Mouse (Mus musculus) macrophage (primary cell): Measurements from ENCODE around the gene Cptp. TPM values are rescaled to one million over a fixed set of nuclear protein-coding genes. Genes with fewer than 3 reads are reported as not detected.

Experiments used
- H3K27ac ChIP-seq: fragments of 350-480 bp; formaldehyde crosslinking; 2 replicates; pipeline ENCODE4 v1.9.0; 2021
- H3K36me3 ChIP-seq: fragments of 350-480 bp; formaldehyde crosslinking; 2 replicates; pipeline ENCODE4 v1.9.0; 2021; ENCODE audit errors: inconsistent target
- H3K4me3 ChIP-seq: fragments of 350-480 bp; formaldehyde crosslinking; 2 replicates; pipeline ENCODE4 v1.9.0; 2021; ENCODE audit errors: inconsistent target
- H3K79me2 ChIP-seq: fragments of 350-480 bp; formaldehyde crosslinking; 2 replicates; pipeline ENCODE4 v1.9.0; 2021; ENCODE audit errors: inconsistent target
- WGBS: methylation state at CpG from one replicate; pipeline ENCODE4 v1.1.7; 2026; ENCODE audit warnings: inconsistent platforms; ENCODE audit not compliant: missing documents; 5-methylcytosine and 5-hydroxymethylcytosine counted together
- polyA plus RNA-seq: library from polyadenylated mRNA; stranded (reverse); fragments of 250-400 nt; gene quantifications from 3 replicates; pipeline ENCODE4 v1.2.4, GENCODE M21; 2018; ENCODE audit warnings: inconsistent platforms

The Cptp gene
- polyA plus RNA-seq, 1 experiment from 2014 or later, result 6.6 TPM

DNA sequence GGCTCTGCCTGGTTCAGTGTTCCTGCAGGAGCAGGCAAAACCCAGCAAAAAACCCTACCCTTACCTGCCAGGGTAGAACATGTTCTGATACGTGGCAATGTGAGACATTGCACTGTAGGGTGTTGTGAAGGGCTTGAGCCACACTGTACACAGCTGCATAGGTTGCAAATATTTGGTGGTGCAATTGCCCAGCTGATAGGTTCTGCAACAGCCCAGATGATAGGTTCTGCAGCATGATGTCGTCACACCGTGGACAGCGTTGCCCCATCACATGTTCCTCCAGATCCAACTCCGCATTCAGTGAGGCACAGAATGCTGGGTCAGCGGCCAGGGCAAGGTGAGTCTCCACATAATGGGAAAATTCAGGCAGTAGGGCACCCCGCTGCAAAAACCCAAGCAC lies 7.5 kb downstream of the Cptp start:
- H3K36me3 ChIP-seq, result peaks cover 15% of the 10 kb centered on the region
- 71% methylated on average over 7 of the region's 7 CpGs for WGBS
- no peak overlapping the region for H3K27ac ChIP-seq
- H3K4me3 ChIP-seq, result no peak overlapping the region
- H3K79me2 ChIP-seq, result no peaks in the 10 kb centered on the region

DNA sequence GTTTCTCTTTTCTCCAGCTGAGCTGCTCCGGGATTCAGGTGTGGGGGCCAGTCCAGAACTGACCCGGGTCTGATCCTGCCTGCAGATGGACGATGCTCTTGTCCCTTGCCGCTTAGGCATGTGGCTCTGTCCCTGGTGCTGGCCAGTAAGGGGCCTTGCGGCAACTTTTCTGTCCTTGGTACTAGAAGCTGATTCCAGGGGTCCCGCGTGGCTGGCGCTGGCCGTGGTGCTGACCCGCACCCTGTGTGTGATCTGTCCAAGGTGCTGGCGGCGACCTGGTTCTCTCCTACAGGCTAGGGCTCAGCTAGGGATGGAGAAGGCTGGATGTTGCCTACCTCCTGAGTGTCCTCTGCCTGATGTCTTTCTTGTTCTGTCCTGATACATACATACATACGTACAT lies 9.9 kb downstream of the Cptp start:
- Histone ChIP-seq H3K4me3 (no peak overlapping the region), H3K27ac (no peak overlapping the region), H3K36me3 (peaks cover 9% of the 10 kb centered on the region; the same call in 1 of the 2 replicates), H3K79me2 (no peaks in the 10 kb centered on the region)
- 71% methylated on average over 11 of the region's 13 CpGs for WGBS

DNA sequence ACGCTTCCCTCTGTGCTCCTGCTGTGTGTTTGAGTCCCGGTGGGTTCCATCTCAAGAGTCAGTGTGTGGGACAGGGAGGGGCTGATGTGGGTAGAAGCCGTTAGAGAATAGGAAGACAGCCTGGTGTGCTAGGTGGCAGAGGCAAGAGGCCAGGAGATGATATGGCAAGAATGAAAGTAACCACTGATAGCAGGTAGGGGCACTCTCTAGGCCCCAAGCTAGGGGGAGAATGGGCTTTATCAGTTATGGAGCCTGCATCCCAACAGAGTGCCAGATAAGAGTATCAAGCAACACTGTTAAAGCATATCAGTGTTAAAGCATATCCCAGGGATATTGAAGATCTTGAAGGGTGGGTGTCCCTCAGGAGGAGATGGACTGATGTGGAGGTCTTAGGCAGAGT lies 12.4 kb downstream of the Cptp start:
- H3K27ac ChIP-seq, result no peak overlapping the region
- no peak overlapping the region for H3K4me3 ChIP-seq
- H3K79me2 ChIP-seq, result peaks cover 6% of the 10 kb centered on the region; the same call in 1 of the 2 replicates
- WGBS, result 90% methylated on average over 3 of the region's 3 CpGs
- H3K36me3 ChIP-seq, result peaks cover 9% of the 10 kb centered on the region; the same call in 1 of the 2 replicates

GRCm38 (mm10) chr4:155856071-155856470 lies 13.2 kb downstream of the Cptp start:
- WGBS, result 75% methylated on average over 11 of the region's 12 CpGs
- H3K4me3 ChIP-seq, result no peak overlapping the region
- no peak overlapping the region for H3K27ac ChIP-seq
- peaks cover 9% of the 10 kb centered on the region; the same call in 1 of the 2 replicates for H3K36me3 ChIP-seq
- peaks cover 15% of the 10 kb centered on the region for H3K79me2 ChIP-seq

DNA sequence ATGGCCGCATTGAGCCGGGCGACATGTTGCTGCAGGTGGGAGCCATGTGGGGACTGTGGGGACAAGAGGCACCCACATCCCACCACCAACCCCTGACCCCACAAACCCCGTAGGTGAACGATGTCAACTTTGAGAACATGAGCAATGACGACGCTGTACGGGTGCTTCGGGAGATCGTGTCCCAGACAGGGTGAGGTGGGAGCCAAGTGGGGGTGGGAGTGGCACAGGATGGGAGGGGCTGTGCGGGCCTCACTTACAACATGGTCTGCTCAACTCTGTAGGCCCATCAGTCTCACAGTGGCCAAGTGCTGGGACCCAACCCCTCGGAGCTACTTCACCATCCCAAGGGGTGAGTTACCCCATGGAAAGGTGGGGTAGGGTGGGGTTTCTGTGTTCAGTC lies 14.2 kb downstream of the Cptp start:
- WGBS, result 93% methylated on average over 12 of the region's 12 CpGs
- Histone ChIP-seq H3K4me3 (no peak overlapping the region), H3K36me3 (peaks cover 9% of the 10 kb centered on the region; the same call in 1 of the 2 replicates), H3K79me2 (peaks cover 25% of the 10 kb centered on the region), H3K27ac (no peak overlapping the region)

GRCm38 (mm10) chr4:155853421-155853820 lies 15.8 kb downstream of the Cptp start:
- Histone ChIP-seq H3K36me3 (peaks cover 9% of the 10 kb centered on the region; the same call in 1 of the 2 replicates), H3K79me2 (peaks cover 41% of the 10 kb centered on the region), H3K27ac (no peak overlapping the region), H3K4me3 (no peak overlapping the region)
- 93% methylated on average over 9 of the region's 9 CpGs for WGBS

DNA sequence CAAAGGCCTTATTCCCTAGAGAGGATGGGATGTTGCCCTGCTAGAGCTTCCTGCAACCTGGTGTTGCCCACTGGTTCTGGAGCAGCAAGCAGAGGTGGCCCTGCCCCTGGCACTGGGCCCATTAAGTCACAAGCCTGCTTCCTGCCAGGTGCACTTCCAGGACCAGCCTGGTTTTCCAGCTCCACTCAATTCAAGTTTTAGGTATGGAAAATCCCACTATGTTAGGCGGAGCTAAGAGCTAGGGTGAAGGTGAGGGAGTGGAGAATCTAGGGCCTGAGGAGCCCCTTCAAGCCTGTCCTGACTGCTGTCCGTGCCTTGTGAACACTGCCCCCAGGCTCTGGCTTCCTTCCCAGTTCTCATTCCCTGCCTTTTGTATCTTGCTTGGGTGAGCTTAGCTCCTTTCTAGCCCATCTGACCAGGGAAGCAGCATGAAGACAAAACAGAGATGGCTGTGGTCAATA lies 17.3 kb downstream of the Cptp start:
- Histone ChIP-seq H3K4me3 (no peak overlapping the region), H3K36me3 (peaks cover 9% of the 10 kb centered on the region; the same call in 1 of the 2 replicates), H3K27ac (no peak overlapping the region), H3K79me2 (peaks cover 47% of the 10 kb centered on the region)
- 95% methylated on average over 2 of the region's 2 CpGs for WGBS

DNA sequence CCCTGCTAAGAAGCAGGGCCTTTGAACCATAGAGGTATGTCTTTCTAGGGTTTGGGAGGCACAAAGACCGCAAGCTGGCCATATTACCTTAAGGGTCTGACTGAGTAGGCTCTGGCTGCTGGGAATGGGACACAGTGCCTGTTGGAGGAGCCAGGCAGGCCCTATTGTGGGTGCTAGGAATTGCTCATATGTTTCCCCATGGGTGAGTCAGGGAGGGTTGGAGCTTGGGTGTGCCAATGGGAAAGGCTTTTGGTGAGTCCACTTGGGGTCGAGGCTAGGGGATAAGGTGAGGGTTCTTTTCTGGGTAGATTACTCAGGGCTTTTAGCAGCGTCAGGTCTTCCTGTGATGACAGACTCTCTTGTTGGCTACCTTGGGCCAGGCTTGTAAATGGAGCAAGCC lies 17.9 kb downstream of the Cptp start:
- Histone ChIP-seq H3K4me3 (no peak overlapping the region), H3K27ac (no peak overlapping the region), H3K36me3 (peaks cover 9% of the 10 kb centered on the region; the same call in 1 of the 2 replicates), H3K79me2 (peaks cover 47% of the 10 kb centered on the region)
- 83% methylated on average over 3 of the region's 3 CpGs for WGBS

DNA sequence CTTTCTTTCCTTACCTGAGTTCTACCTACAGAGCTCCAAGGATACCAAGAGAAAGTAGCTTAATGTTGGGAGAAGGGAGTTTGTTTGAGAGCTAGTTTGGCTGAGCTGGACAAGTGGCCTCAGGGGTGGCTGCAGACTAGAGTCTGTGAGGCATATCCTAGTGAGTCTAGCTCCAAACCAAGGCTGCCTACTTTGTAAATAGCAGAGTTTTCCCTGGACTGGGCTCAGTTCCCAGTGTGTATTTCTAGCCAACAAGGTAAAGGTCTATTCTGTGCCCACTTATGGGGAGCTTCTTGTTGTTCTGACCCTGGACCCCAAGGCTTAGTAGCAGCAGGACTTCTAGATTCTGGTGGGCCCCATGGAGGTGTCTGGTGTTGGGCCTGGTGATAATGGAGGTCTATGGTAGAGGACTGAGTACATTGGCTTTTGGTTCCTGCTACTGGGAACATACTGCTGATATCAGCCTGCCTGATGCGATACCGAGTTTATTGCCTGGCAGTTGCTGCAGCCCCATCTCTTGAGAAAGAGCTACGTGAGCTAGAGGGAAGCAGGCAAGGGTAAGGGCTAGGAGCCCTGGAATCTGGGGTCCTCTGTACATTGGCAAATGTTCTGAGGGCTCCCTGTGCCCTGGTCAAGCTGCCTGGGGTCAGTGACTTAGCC lies 19.3 kb downstream of the Cptp start:
- no peak overlapping the region for H3K27ac ChIP-seq
- H3K79me2 ChIP-seq, result peaks cover 47% of the 10 kb centered on the region
- WGBS, result 97% methylated on average over 3 of the region's 3 CpGs
- H3K36me3 ChIP-seq, result no peaks in the 10 kb centered on the region; the same call in 1 of the 2 replicates
- no peak overlapping the region for H3K4me3 ChIP-seq

DNA sequence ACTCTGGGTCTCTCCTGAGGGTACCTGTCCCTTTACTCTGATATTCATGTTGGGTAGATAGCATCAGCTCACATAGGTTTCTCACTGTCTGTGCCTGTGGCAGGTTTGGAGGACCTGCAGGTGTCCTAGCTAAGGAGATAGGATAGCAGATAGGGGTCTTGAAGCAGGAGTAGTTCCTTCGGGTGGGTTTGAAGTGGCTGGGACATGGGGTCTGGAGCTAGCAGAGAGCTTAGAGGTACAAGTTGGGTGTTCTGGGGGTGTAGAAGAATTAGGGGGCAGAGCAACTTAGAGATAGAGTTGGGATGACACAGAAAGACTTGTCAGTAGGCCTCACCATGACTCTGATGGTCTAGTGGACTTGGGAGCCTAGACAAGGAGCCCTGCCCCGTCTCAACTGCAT lies 19.8 kb downstream of the Cptp start:
- Histone ChIP-seq H3K36me3 (no peaks in the 10 kb centered on the region), H3K79me2 (peaks cover 47% of the 10 kb centered on the region), H3K4me3 (no peak overlapping the region), H3K27ac (no peak overlapping the region)
- WGBS, result 95% methylated on average over 2 of the region's 2 CpGs

DNA sequence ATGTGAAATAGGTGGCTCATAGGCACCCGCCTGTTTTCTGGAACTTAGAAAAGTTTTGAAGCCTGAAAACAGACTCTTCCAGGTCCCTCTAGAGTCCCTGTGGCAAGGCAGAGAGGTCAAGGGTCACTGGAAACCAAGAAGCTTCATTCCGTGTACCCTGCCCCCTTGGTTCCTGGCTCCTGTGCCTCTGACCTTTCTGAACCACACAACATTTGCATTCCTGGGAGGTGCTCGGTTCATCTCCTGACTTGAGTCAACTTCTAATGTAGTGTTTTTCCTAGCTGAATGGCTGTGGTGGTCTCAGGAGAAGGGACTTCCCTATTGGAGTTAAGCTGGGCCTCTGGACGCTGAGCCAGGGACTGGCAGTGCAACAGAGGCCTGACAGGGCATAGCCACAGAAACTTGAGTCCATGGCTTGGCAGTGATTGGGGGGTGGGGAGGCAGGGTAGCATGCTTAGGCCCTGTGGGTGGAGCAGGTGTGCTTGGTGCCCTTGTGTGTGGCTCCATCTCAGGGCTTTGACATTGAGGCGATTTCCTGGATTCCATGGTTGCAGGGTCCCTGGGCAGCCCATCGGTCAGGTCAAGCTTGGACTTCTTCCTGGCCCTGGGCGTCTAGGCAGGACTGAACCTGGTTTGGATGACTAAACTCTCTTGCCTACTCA lies 20.7 kb downstream of the Cptp start:
- peak overlapping the region; percentile 42 for H3K4me3 ChIP-seq
- H3K36me3 ChIP-seq, result no peaks in the 10 kb centered on the region
- H3K79me2 ChIP-seq, result peaks cover 47% of the 10 kb centered on the region
- WGBS, result 87% methylated on average over 7 of the region's 7 CpGs
- H3K27ac ChIP-seq, result no peak overlapping the region

- H3K27ac ChIP-seq, result no peak overlapping the region
These were observed 21.5 kb downstream of the Cptp start for GRCm38 (mm10) chr4:155847591-155848352.

DNA sequence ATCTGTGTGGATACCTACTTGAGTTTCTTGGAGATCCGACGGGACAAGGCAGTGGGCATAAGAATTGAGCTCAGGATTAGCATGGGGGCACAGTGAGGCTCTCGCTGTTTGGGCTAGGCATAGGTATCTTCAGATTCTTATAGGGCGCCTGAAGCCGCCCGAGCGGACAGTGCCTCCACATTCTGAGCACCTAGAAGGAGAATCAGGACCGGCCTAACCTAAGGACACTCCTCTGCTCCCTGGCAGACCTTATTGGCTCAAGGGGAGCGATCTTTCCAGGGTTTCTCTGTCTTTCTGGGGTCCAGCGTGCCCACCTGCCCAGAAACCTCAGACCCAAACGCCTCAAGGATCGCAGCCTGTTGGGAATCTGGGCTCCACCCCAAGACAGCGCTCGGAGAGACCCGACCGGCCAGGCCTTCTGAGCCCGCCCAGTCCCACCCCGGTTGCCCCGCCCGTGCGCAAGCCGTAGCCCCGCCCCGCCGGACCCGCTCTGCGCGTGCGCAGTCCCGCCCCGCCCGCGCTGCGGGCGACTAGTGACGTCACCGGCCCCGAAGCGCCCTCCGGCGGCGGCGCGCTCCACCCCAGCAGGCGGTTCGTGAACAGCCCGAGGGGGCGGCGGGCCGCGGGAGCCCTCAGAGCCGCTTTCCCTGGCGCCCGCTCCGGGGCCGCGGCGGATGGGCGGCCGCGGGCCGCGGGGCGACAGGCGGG lies 22.2 kb downstream of the Cptp start, which contains the start of gene Dvl1:
TSS of gene Dvl1 (plus strand) at position 532 of the 708 bp plus-strand sequence.
- Histone ChIP-seq H3K27ac (peak within 1 kb of the TSS; percentile 34), H3K36me3 (no peaks in the 10 kb centered on the region), H3K4me3 (peak within 1 kb of the TSS; percentile 49), H3K79me2 (peaks cover 42% of the 10 kb centered on the region)
- WGBS, result 5% methylated on average over 47 of the region's 65 CpGs

More at GRCm38 (mm10) chr4:155847591-155848352, 21.5 kb downstream of the Cptp start:
- H3K36me3 ChIP-seq, result no peaks in the 10 kb centered on the region
- 2% methylated on average over 63 of the region's 69 CpGs for WGBS
- peaks cover 47% of the 10 kb centered on the region for H3K79me2 ChIP-seq
- H3K4me3 ChIP-seq, result peak overlapping the region; percentile 42

GRCm38 (mm10) chr4:155843231-155843630 lies 26.0 kb downstream of the Cptp start:
- Histone ChIP-seq H3K4me3 (no peak overlapping the region), H3K36me3 (no peaks in the 10 kb centered on the region), H3K27ac (no peak overlapping the region), H3K79me2 (peaks cover 4% of the 10 kb centered on the region)
- 98% methylated on average over 5 of the region's 5 CpGs for WGBS
